In genomic region chr11:23284469-23284868, GRCm38 (mm10) we compare ENCODE assay signal across 15 mouse cellular contexts.
"Had no signal": no experiment of that assay in that cellular context is flagged by ENCODE, and none has a peak within 500 bp of the region (broad histone marks: within the 10 kb centered on the region; RNA-seq: fewer than 3 reads in every experiment).

No protein-coding gene starts in this region.

- DNase-seq: retina, postnatal 1 day; right cerebral cortex, adult 18-20 months; right cerebral cortex, postnatal 14 days; right cerebral cortex, postnatal 25 days; right cerebral cortex, postnatal 4 days; spleen, adult 18-20 months; thymus, adult 18-20 months; thymus, adult 2 months; thymus, postnatal 14 days; thymus, postnatal 25 days; thymus, postnatal 36 days; thymus, postnatal 4 days had no signal

- H3K4me1 ChIP-seq: neural tube, embryonic 15.5 days; stomach, embryonic 15.5 days had no signal

- H3K27me3 ChIP-seq: neural tube, embryonic 15.5 days; stomach, embryonic 15.5 days had no signal

- H3K4me3 ChIP-seq: neural tube, embryonic 15.5 days; stomach, embryonic 15.5 days had no signal

- H3K27ac ChIP-seq: neural tube, embryonic 15.5 days; stomach, embryonic 15.5 days; stomach, postnatal 0 days had no signal

- H3K9me3 ChIP-seq: neural tube, embryonic 15.5 days; stomach, embryonic 15.5 days had no signal
